Mouse (Mus musculus) kidney, adult 11 months (tissue): ENCODE measurements at regions not wholly inside any gene's neighbourhood (a gene's known extent, or its start where the extent isn't known, plus 50 kb on each side); places are given as distances from the start of the nearest gene placed in this dataset.
A peak's percentile ranks its signal among the peaks of the same experiment; 100 is the strongest.

ENCODE experiments used
- DNase-seq: peaks from one replicate; pipeline ENCODE4 v3.0.0; 2022

- no peak for DNase-seq
Observed at GRCm38 (mm10) chr6:126481257-126481656, 54.0 kb downstream of the Kcna5 start.

- no peak for DNase-seq
Observed at GRCm38 (mm10) chr6:126477506-126477905, 57.7 kb downstream of the Kcna5 start.

GRCm38 (mm10) chr6:126476758-126477157, 58.5 kb downstream of the Kcna5 start:
- no peak for DNase-seq

- DNase-seq: no peak
Observed at GRCm38 (mm10) chr6:126475555-126475954, 59.7 kb downstream of the Kcna5 start.

GRCm38 (mm10) chr6:126453751-126454150, 81.5 kb downstream of the Kcna5 start:
- no peak for DNase-seq

- DNase-seq: no peak
Observed at GRCm38 (mm10) chr6:126445519-126445918, 89.7 kb downstream of the Kcna5 start.

GRCm38 (mm10) chr6:126440254-126440653, 95.0 kb downstream of the Kcna5 start:
- DNase-seq: no peak

- no peak for DNase-seq
Observed at GRCm38 (mm10) chr6:126437976-126438736, 97.1 kb downstream of the Kcna5 start.

- DNase-seq: no peak
Observed at GRCm38 (mm10) chr6:126427208-126427607, 108.0 kb downstream of the Kcna5 start.

- no peak for DNase-seq
Observed at GRCm38 (mm10) chr6:126405736-126406135, 129.5 kb downstream of the Kcna5 start.

GRCm38 (mm10) chr6:126404331-126405070, 130.7 kb downstream of the Kcna5 start:
- DNase-seq: peak; percentile 50

- DNase-seq: no peak
Observed at GRCm38 (mm10) chr6:126399595-126399994, 135.6 kb downstream of the Kcna5 start.

GRCm38 (mm10) chr6:126398641-126399040, 136.6 kb downstream of the Kcna5 start:
- DNase-seq: peak; percentile 14

GRCm38 (mm10) chr6:126395015-126395414, 140.2 kb downstream of the Kcna5 start:
- DNase-seq: no peak

- DNase-seq: no peak
Observed at GRCm38 (mm10) chr6:126394111-126394809, 141.0 kb downstream of the Kcna5 start.

- DNase-seq: no peak
Observed at GRCm38 (mm10) chr6:126384210-126385012, 150.8 kb downstream of the Kcna5 start.

- no peak for DNase-seq
Observed at GRCm38 (mm10) chr6:126377216-126377615, 158.0 kb downstream of the Kcna5 start.

GRCm38 (mm10) chr6:126374970-126375620, 160.1 kb downstream of the Kcna5 start:
- DNase-seq: no peak

GRCm38 (mm10) chr6:126371971-126372370, 163.2 kb downstream of the Kcna5 start:
- peak; percentile 15 for DNase-seq

- no peak for DNase-seq
Observed at GRCm38 (mm10) chr6:126371489-126371888, 163.7 kb downstream of the Kcna5 start.

GRCm38 (mm10) chr6:126365495-126365894, 169.7 kb downstream of the Kcna5 start:
- no peak for DNase-seq

GRCm38 (mm10) chr6:126362331-126362730, 172.9 kb downstream of the Kcna5 start:
- no peak for DNase-seq
